Mouse (Mus musculus) MEL (cell line): Measurements from ENCODE around the gene Shisa4. TPM values are rescaled to one million over a fixed set of nuclear protein-coding genes. Genes with fewer than 3 reads are reported as not detected.

ENCODE experiments used
- DNase-seq: peaks from one replicate; pipeline ENCODE4 v3.0.0; 2011; ENCODE audit warnings: low read depth, low spot score
- H3K27ac ChIP-seq: 2 replicates; pipeline ENCODE4 v1.5.1; 2012; ENCODE audit warnings: low read depth, mild to moderate bottlenecking, control low read depth, low read length, moderate library complexity; ENCODE audit not compliant: control insufficient read depth
- H3K27me3 ChIP-seq, 2 experiments: fragments of 150-350 bp in 1 of 2; sonication (generic) in 1 of 2; 2 replicates each; pipeline ENCODE4 v1.6.1; 2012; ENCODE audit warnings: low read length in 2 of 2, mild to moderate bottlenecking in 2 of 2, improper control_type of control experiment in 1 of 2, moderate library complexity in 1 of 2; ENCODE audit not compliant: insufficient read depth in 2 of 2, control insufficient read depth in 1 of 2
- H3K36me3 ChIP-seq, 2 experiments: 2 replicates each; pipeline ENCODE4 v1.6.1; 2012 to 2014; ENCODE audit warnings: low read length in 2 of 2, improper control_type of control experiment in 1 of 2, inconsistent platforms in 1 of 2, mild to moderate bottlenecking in 1 of 2; ENCODE audit not compliant: insufficient read depth in 2 of 2, control insufficient read depth in 1 of 2
- H3K4me1 ChIP-seq, 2 experiments: fragments of 150-350 bp in 1 of 2; sonication (generic) in 1 of 2; 2 replicates each; pipeline ENCODE4 v1.6.1; 2012; ENCODE audit warnings: low read length in 2 of 2, improper control_type of control experiment in 1 of 2, mild to moderate bottlenecking in 1 of 2; ENCODE audit not compliant: insufficient read depth in 2 of 2, control insufficient read depth in 1 of 2
- H3K4me3 ChIP-seq, 2 experiments: fragments of 150-350 bp in 1 of 2; sonication (generic) in 1 of 2; 2 replicates each; pipeline ENCODE4 v1.5.1; 2012; ENCODE audit warnings: low read depth in 2 of 2, low read length in 2 of 2, mild to moderate bottlenecking in 2 of 2, moderate library complexity in 2 of 2, control low read depth in 1 of 2, improper control_type of control experiment in 1 of 2; ENCODE audit not compliant: control insufficient read depth in 1 of 2, insufficient read depth in 1 of 2
- H3K79me2 ChIP-seq: 2 replicates; pipeline ENCODE4 v1.6.1; 2012; ENCODE audit warnings: mild to moderate bottlenecking, low read length, moderate library complexity; ENCODE audit not compliant: control insufficient read depth, poor library complexity, insufficient read depth
- H3K9ac ChIP-seq: 2 replicates; pipeline ENCODE4 v1.6.1; 2012; ENCODE audit warnings: low read depth, mild to moderate bottlenecking, control low read depth, low read length, moderate library complexity; ENCODE audit not compliant: control insufficient read depth, poor library complexity, severe bottlenecking
- H3K9me3 ChIP-seq: fragments of 150-350 bp; sonication (generic); replicated peaks from 2 replicates; pipeline ENCODE4 v1.6.1; 2012; ENCODE audit warnings: mild to moderate bottlenecking, low read length, improper control_type of control experiment, moderate library complexity; ENCODE audit not compliant: insufficient read depth
- BHLHE40 ChIP-seq: IDR thresholded peaks from 2 replicates; pipeline ENCODE4 v1.6.1; 2012; ENCODE audit warnings: low read depth, mild to moderate bottlenecking, inconsistent platforms, low read length, improper control_type of control experiment, borderline replicate concordance
- CHD1 ChIP-seq: IDR thresholded peaks from 2 replicates; pipeline ENCODE4 v1.6.1; 2012; ENCODE audit warnings: low read depth, mild to moderate bottlenecking, inconsistent platforms, low read length, improper control_type of control experiment
- CHD2 ChIP-seq: IDR thresholded peaks from 2 replicates; pipeline ENCODE4 v1.6.1; 2011; ENCODE audit warnings: low read length, improper control_type of control experiment
- ELF1 ChIP-seq: IDR thresholded peaks from 2 replicates; pipeline ENCODE4 v1.6.1; 2014; ENCODE audit warnings: low read depth, mild to moderate bottlenecking, inconsistent platforms, low read length, improper control_type of control experiment, moderate library complexity
- EP300 ChIP-seq, 2 experiments: IDR thresholded peaks; 2 replicates each; pipeline ENCODE4 v1.6.1; 2011; ENCODE audit warnings: improper control_type of control experiment in 2 of 2, low read length in 2 of 2, low read depth in 1 of 2, mild to moderate bottlenecking in 1 of 2
- ETS1 ChIP-seq: IDR thresholded peaks from 2 replicates; pipeline ENCODE4 v1.6.1; 2012; ENCODE audit warnings: low read depth, mild to moderate bottlenecking, inconsistent platforms, low read length, improper control_type of control experiment, moderate library complexity
- GABPA ChIP-seq: IDR thresholded peaks from 2 replicates; pipeline ENCODE4 v1.6.1; 2012; ENCODE audit warnings: low read depth, mild to moderate bottlenecking, inconsistent platforms, low read length, improper control_type of control experiment, moderate library complexity
- GATA1 ChIP-seq: IDR thresholded peaks from 2 replicates; pipeline ENCODE4 v1.6.1; 2011; ENCODE audit warnings: low read depth, low read length, improper control_type of control experiment
- HCFC1 ChIP-seq: IDR thresholded peaks from 2 replicates; pipeline ENCODE4 v1.6.1; 2012; ENCODE audit warnings: low read depth, mild to moderate bottlenecking, inconsistent platforms, low read length, improper control_type of control experiment, moderate library complexity
- JUND ChIP-seq: IDR thresholded peaks from 2 replicates; pipeline ENCODE4 v1.6.1; 2011; ENCODE audit warnings: low read depth, mild to moderate bottlenecking, improper control_type of control experiment, low read length
- KAT2A ChIP-seq: conservative IDR thresholded peaks from 2 replicates; pipeline ENCODE4 v1.6.1; 2012; ENCODE audit warnings: low read depth, low read length, improper control_type of control experiment, inconsistent platforms
- MAFK ChIP-seq: IDR thresholded peaks from 2 replicates; pipeline ENCODE4 v1.6.1; 2011; ENCODE audit warnings: low read depth, mild to moderate bottlenecking, low read length, improper control_type of control experiment, borderline replicate concordance
- MAZ ChIP-seq: IDR thresholded peaks from 2 replicates; pipeline ENCODE4 v1.6.1; 2012; ENCODE audit warnings: low read depth, mild to moderate bottlenecking, inconsistent platforms, low read length, improper control_type of control experiment
- MYB ChIP-seq: IDR thresholded peaks from 2 replicates; pipeline ENCODE4 v1.6.1; 2011; ENCODE audit warnings: mild to moderate bottlenecking, low read depth, low read length, improper control_type of control experiment
- NELFE ChIP-seq: IDR thresholded peaks from 2 replicates; pipeline ENCODE4 v1.6.1; 2011; ENCODE audit warnings: low read depth, low read length, improper control_type of control experiment
- POLR2AphosphoS2 ChIP-seq: IDR thresholded peaks from 2 replicates; pipeline ENCODE4 v1.6.1; 2011; ENCODE audit warnings: low read length, improper control_type of control experiment
- RAD21 ChIP-seq: IDR thresholded peaks from 2 replicates; pipeline ENCODE4 v1.6.1; 2011; ENCODE audit warnings: mild to moderate bottlenecking, low read depth, low read length, improper control_type of control experiment
- SIN3A ChIP-seq: IDR thresholded peaks from 2 replicates; pipeline ENCODE4 v1.6.1; 2012; ENCODE audit warnings: low read length, improper control_type of control experiment, inconsistent platforms
- SMC3 ChIP-seq: IDR thresholded peaks from 2 replicates; pipeline ENCODE4 v1.6.1; 2011; ENCODE audit warnings: low read depth, low read length, improper control_type of control experiment
- TAL1 ChIP-seq: IDR thresholded peaks from 2 replicates; pipeline ENCODE4 v1.6.1; 2012; ENCODE audit warnings: mild to moderate bottlenecking, inconsistent platforms, low read length, moderate library complexity, mixed read lengths
- TBP ChIP-seq: IDR thresholded peaks from 2 replicates; pipeline ENCODE4 v1.8.0; 2011; ENCODE audit warnings: low read depth, low read length, improper control_type of control experiment
- TCF12 ChIP-seq: IDR thresholded peaks from 2 replicates; pipeline ENCODE4 v1.6.1; 2014; ENCODE audit warnings: low read depth, mild to moderate bottlenecking, inconsistent platforms, low read length, improper control_type of control experiment, moderate library complexity
- UBTF ChIP-seq: IDR thresholded peaks from 2 replicates; pipeline ENCODE4 v1.6.1; 2012; ENCODE audit warnings: low read depth, mild to moderate bottlenecking, inconsistent platforms, low read length, improper control_type of control experiment, moderate library complexity, borderline replicate concordance; ENCODE audit not compliant: insufficient read depth
- USF1 ChIP-seq: IDR thresholded peaks from 2 replicates; pipeline ENCODE4 v1.6.1; 2014; ENCODE audit warnings: low read depth, mild to moderate bottlenecking, inconsistent platforms, low read length, improper control_type of control experiment, moderate library complexity
- ZKSCAN1 ChIP-seq: IDR thresholded peaks from 2 replicates; pipeline ENCODE4 v1.6.1; 2012; ENCODE audit warnings: low read depth, mild to moderate bottlenecking, inconsistent platforms, low read length, improper control_type of control experiment, moderate library complexity
- ZMIZ1 ChIP-seq: IDR thresholded peaks from 2 replicates; pipeline ENCODE4 v1.6.1; 2012; ENCODE audit warnings: low read depth, mild to moderate bottlenecking, inconsistent platforms, low read length, improper control_type of control experiment, moderate library complexity
- ZNF384 ChIP-seq: IDR thresholded peaks from 2 replicates; pipeline ENCODE4 v1.6.1; 2012; ENCODE audit warnings: low read depth, mild to moderate bottlenecking, inconsistent platforms, low read length, improper control_type of control experiment
- polyA plus RNA-seq, 2 experiments: library from polyadenylated mRNA; stranded (reverse) in 1 of 2; unstranded in 1 of 2; fragments of >175 nt in 1 of 2; fragments of >200 nt in 1 of 2; gene quantifications; 2 replicates each; pipeline versions ENCODE4 v1.2.1 to v1.2.4; 2012; ENCODE audit warnings: low replicate concordance in 2 of 2, low read depth in 1 of 2; ENCODE audit not compliant: insufficient read length in 2 of 2, insufficient read depth in 1 of 2, missing spikeins in 1 of 2
- total RNA-seq: library from RNA; depleted of rRNA; stranded (reverse); fragments of 300-350 nt; gene quantifications from 2 replicates; pipeline ENCODE4 v1.2.3, GENCODE M21; 2012

The Shisa4 gene
- total and polyA plus RNA-seq, 3 experiments, result not detected

DNA sequence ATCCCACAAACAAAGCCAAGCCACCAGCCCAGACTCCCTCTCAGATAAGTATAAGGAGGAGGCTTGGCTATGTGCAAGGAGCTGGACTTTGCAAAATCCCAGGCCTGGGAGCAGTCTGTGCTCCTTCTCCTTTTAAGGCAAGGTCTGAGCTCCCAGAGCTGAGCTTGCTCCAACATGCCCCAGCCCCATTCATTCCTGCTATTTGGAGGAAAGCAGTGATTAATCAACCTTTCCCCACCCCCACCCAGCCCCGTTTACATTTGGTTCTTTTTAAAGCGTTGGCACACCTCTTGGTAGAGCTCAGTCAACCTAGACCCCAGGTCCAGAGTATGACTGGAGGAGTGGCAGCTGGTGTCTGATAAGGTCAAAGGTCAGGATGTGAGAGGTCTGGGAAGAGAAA is 16.0 kb downstream of the Shisa4 start:
- no peak for DNase-seq
- Histone ChIP-seq H3K9me3 (no peaks in the 10 kb centered on the region), H3K4me1 (no peaks in the 10 kb centered on the region)

DNA sequence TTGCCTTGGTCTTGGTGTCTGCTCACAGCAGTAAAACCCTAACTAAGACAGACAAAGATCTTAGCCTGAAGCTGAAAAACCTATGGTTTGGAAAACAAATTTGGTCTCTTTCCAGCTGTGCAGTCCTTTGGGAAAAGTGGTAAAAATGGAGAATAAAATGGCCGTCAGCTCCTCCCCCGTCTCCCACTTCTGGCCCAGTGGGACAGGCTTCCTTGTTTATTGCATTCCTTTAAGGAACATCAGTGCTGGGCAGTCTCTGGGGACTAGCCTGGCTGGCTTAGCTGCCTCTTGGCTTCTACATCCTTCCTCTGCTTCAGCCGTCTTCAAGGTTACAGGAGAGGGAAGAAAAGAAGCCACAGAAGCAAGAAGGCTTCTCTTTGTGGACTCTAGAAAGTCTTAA is 23.1 kb downstream of the Shisa4 start:
- no peak overlapping the region for H3K9ac ChIP-seq
- no peaks in the 10 kb centered on the region for H3K79me2 ChIP-seq
- TF ChIP-seq MYB (no peak), HCFC1 (no peak), UBTF (no peak), USF1 (no peak), MAZ (no peak), POLR2AphosphoS2 (no peak), ELF1 (no peak), TAL1 (no peak), SMC3 (no peak), JUND (no peak), MAFK (no peak), CHD1 (no peak), GATA1 (no peak), GABPA (no peak), TCF12 (no peak), EP300 (IDR thresholded peaks at IDR 0.05; ENCODE audit: low read depth in 1 of 2, low read length in 2 of 2) (no peak), ZKSCAN1 (no peak), SIN3A (no peak), BHLHE40 (no peak)
- H3K4me1 ChIP-seq, result no peaks in the 10 kb centered on the region
- no peak for DNase-seq
- no peaks in the 10 kb centered on the region for H3K36me3 ChIP-seq
- no peaks in the 10 kb centered on the region for H3K9me3 ChIP-seq
- H3K27ac ChIP-seq, result no peak overlapping the region
- H3K4me3 ChIP-seq, result no peak overlapping the region
- H3K27me3 ChIP-seq, result peaks cover 7 to 19% of the 10 kb centered on the region in 2 experiments; a peak in 3 of 4 replicates

More for the DNA sequence above, 16.0 kb downstream of the Shisa4 start:
- Histone ChIP-seq H3K27me3 (peaks cover 4 to 8% of the 10 kb centered on the region in 2 experiments; a peak in 3 of 4 replicates), H3K27ac (no peak overlapping the region), H3K79me2 (no peaks in the 10 kb centered on the region), H3K9ac (no peak overlapping the region), H3K4me3 (no peak overlapping the region), H3K36me3 (no peaks in the 10 kb centered on the region)
- TF ChIP-seq UBTF (no peak), TCF12 (no peak), NELFE (no peak), MAZ (no peak), GATA1 (no peak), ETS1 (no peak), ZMIZ1 (no peak), CHD2 (no peak), ELF1 (no peak), TBP (no peak), KAT2A (no peak), BHLHE40 (no peak), EP300 (IDR thresholded peaks at IDR 0.05; ENCODE audit: low read depth in 1 of 2, low read length in 2 of 2) (no peak), ZNF384 (no peak), MYB (no peak), JUND (no peak), TAL1 (no peak), GABPA (no peak), HCFC1 (no peak), RAD21 (no peak)
